Mouse (Mus musculus): Measurements from ENCODE around the gene Olfr553. TPM values are rescaled to one million over a fixed set of nuclear protein-coding genes. Genes with fewer than 3 reads are reported as not detected.
A peak's percentile ranks its signal among the peaks of the same experiment; 100 is the strongest.
"Not testable (repeated sequence)": the region's sequence is repeated elsewhere in the genome, so short reads cannot be mapped to it uniquely, and the experiment has no call there.

The Olfr553 gene
- 0.43 TPM in 1 of 3 replicates, not detected in the others for total RNA-seq (2017)

GRCm38 (mm10) chr7:102618118-102618517, at the start of gene Olfr553:
Olfr553 (minus strand) TSS chr7:102618218.
- ATAC-seq (replicated peaks; ENCODE audit: insufficient number of reproducible peaks, low FRiP score, low TSS enrichment, poor library complexity, severe bottlenecking), result no peak

DNA sequence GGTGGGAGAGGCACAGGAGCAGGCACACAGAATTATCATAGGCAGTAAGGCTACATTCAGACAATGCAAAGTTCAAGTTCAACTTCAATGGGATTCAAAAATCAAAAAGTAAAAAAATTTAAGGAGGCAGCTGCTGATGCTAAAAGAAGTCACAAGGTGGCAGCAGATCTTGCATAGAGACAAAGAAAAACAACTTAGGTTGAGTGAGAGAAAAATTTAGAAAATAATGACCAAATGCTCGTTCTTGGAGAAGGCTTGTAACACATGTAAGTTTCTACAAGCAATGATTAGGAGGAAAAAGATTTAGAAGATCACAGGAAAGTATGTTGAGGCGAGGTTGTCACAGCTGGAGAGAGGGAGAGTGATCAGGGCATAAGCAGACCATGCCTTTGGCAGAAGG, 47.4 kb upstream of the Olfr553 start:
- ATAC-seq (replicated peaks; ENCODE audit: insufficient number of reproducible peaks, low FRiP score, low TSS enrichment, poor library complexity, severe bottlenecking), result no peak

- no peak for ATAC-seq (replicated peaks; ENCODE audit: insufficient number of reproducible peaks, low FRiP score, low TSS enrichment, poor library complexity, severe bottlenecking)
Observed at GRCm38 (mm10) chr7:102664599-102664998, 46.6 kb upstream of the Olfr553 start, which contains the start of gene Olfr556. Olfr556 (plus strand) TSS chr7:102664899.

- no peak for ATAC-seq (replicated peaks; ENCODE audit: insufficient number of reproducible peaks, low FRiP score, low TSS enrichment, poor library complexity, severe bottlenecking)
Observed at GRCm38 (mm10) chr7:102658523-102658922, 40.5 kb upstream of the Olfr553 start, which contains the start of gene Olfr555. Olfr555 (plus strand) TSS chr7:102658823.

GRCm38 (mm10) chr7:102644945-102645344, 26.9 kb upstream of the Olfr553 start:
- not testable (repeated sequence) for ATAC-seq (replicated peaks; ENCODE audit: insufficient number of reproducible peaks, low FRiP score, low TSS enrichment, poor library complexity, severe bottlenecking)

GRCm38 (mm10) chr7:102638132-102638531, 20.1 kb upstream of the Olfr553 start, which contains the start of gene Olfr554:
Olfr554 (plus strand) TSS chr7:102638432.
- ATAC-seq (replicated peaks; ENCODE audit: insufficient number of reproducible peaks, low FRiP score, low TSS enrichment, poor library complexity, severe bottlenecking), result no peak

DNA sequence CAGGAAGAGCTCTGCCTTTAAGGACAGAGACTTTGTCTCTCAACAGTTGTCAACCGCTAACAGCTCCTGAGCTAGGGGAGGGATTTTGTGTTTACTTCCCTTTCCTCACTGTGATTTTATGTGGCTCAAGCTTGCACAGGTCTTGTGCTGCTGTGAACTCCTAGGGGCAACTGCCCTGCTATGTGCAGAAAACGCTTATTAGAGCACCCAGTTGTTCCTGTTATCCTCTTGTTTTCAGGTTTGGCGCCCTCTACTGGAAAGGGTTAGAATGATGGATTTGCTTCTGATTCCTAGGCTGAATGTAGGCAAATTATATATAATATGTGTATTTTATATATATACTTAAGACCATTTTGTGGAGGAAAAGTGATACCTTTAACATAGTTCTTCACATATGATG, 18.6 kb upstream of the Olfr553 start:
- no peak for ATAC-seq (replicated peaks; ENCODE audit: insufficient number of reproducible peaks, low FRiP score, low TSS enrichment, poor library complexity, severe bottlenecking)

GRCm38 (mm10) chr7:102620368-102620767, 2.4 kb upstream of the Olfr553 start:
- ATAC-seq (replicated peaks; ENCODE audit: insufficient number of reproducible peaks, low FRiP score, low TSS enrichment, poor library complexity, severe bottlenecking), result not testable (repeated sequence)

DNA sequence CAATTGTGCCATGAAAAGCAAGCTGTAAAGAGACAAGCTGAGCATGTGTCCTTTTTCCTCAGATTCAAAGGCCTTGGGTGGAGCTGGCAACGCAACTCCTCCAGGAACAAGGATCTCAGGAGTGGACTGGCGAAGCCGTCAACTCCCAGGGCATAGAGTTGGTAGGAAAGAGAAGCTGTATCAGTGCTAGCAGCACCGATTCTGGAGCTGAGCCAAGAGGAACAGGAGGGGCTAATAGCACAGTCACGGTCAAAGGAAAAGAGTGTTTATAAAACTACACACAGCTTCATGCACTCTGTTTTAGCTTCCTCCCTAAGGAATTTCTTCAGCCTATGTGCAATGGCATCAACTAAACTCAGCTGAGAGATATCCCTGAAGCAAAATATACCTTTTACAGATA, 1.6 kb upstream of the Olfr553 start:
- no peak for ATAC-seq (replicated peaks; ENCODE audit: insufficient number of reproducible peaks, low FRiP score, low TSS enrichment, poor library complexity, severe bottlenecking)

- no peak for ATAC-seq (replicated peaks; ENCODE audit: insufficient number of reproducible peaks, low FRiP score, low TSS enrichment, poor library complexity, severe bottlenecking)
Observed at GRCm38 (mm10) chr7:102597378-102598031, 20.5 kb downstream of the Olfr553 start, which contains the start of gene Olfr552. Olfr552 (plus strand) TSS chr7:102597770.

DNA sequence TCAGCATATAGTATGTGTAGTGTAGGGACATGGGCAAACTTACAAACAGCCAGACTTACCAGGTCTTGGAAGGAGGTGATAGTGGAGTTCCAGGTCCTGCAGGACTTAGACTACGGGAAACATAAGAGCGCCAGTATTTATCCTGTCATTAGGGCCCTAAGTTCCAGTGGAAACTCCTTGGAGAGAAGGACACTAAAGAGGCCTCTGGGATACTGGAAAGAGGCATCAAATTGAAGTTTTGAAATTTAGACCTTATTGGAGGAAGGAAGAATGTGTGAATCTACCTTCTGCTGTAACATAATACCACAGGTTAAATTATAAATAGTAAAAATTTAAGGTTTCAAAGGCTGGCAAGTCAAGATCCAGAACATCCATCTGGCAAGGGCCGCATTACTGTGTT, 26.2 kb downstream of the Olfr553 start, which contains the start of gene Olfr551:
Gene Olfr551, minus strand, starts transcription at position 101 of the 400 bp plus-strand sequence.
- no peak for ATAC-seq (replicated peaks; ENCODE audit: insufficient number of reproducible peaks, low FRiP score, low TSS enrichment, poor library complexity, severe bottlenecking)

GRCm38 (mm10) chr7:102575998-102576397, 42.0 kb downstream of the Olfr553 start:
- ATAC-seq (replicated peaks; ENCODE audit: insufficient number of reproducible peaks, low FRiP score, low TSS enrichment, poor library complexity, severe bottlenecking), result no peak

- ATAC-seq (replicated peaks; ENCODE audit: insufficient number of reproducible peaks, low FRiP score, low TSS enrichment, poor library complexity, severe bottlenecking), result no peak
Observed at GRCm38 (mm10) chr7:102573174-102573830, 44.7 kb downstream of the Olfr553 start.

DNA sequence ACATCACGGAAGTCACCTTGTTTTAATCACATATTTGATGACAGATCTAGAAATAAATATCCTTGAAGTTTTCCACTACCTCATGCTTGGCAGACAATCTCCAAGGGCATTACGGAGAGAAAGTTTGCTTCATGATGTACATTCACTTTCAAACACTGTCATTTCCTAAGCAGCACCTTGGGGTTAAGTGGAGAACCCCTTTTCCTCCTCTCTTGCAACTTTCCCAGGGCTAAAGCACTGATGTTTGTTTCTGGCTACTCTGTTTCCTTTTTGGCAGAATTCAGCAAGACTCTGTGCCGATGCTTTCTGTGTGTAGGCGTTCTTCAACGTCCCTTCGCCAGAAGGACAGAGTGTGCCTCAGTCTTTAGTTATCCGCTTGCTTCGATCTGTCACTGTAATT, 46.9 kb downstream of the Olfr553 start, which contains the start of gene Olfr550:
Gene Olfr550, plus strand, starts transcription at position 301 of the 400 bp plus-strand sequence.
- no peak for ATAC-seq (replicated peaks; ENCODE audit: insufficient number of reproducible peaks, low FRiP score, low TSS enrichment, poor library complexity, severe bottlenecking)

DNA sequence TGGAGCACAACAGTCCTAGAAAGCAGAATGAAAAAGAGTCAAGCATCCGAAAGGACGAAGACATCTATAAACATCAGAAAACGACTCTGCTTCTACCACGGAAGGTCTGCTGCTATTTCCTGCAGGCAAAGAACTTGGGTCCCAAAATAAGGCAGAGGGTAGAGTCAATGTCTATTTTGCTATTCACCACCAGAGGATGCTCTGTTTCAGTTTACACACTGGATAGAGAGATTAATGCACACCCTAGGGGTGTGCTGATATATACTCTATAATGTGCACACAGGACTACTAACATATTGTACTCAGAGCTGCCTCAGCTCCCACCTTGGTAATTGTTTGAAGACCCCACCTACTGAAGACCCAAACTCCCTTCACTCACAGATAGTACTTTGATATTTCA, 51.8 kb downstream of the Olfr553 start:
- ATAC-seq (replicated peaks; ENCODE audit: insufficient number of reproducible peaks, low FRiP score, low TSS enrichment, poor library complexity, severe bottlenecking), result no peak

DNA sequence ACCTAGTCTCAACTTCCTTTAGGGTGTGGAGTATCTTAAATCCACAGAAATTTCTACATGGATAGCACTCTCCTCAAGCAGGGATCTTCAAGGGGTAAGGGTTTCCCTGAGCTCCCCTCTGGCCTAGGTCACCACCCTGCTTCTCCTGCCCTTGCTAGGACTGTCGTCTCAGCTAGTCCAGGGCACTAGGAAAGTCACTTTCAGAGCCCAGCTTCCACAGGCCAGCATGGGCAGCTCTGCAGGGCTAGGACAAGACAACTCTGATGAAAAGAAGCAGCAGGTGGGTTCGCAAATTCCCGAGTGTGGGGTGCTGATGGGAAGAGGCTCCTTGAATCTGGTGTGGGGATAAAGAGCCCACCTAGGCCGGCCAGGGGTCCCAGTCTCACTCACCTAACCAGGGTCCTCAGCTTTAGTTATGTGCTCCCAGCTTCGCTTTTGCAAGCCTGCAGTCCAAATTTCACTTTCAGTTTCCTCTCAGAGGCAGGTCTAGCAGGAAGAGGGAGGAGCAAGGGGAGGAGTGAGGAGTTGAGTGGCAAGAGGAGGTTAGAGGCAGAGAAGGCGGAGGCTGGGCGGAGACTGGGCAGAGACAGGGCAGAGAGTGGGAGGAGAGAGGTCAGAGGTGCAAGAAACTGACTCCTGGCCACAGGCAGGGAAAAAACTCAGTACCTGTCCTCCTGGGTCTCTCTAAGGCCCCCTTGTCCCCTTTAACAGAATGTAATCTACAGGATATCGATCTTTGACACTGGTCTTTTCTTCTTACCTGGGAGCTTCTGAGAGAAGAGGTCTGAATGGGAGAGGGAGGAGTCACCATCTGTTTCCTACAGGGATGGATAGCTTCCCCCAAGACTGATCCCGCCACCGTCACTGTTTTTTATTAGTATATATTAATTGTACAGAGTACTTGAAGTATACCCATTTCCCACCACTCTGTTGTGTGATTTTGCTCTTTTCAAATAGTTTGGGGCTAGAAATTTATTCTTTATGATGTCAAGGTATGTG, 52.7 kb downstream of the Olfr553 start, which contains the start of gene Trim21:
Gene Trim21, minus strand, starts transcription at position 488 of the 999 bp plus-strand sequence.
- ATAC-seq (replicated peaks; ENCODE audit: insufficient number of reproducible peaks, low FRiP score, low TSS enrichment, poor library complexity, severe bottlenecking), result peak; percentile 100

Measured in monocyte, adult 5-6 weeks (primary cell).